Mouse (Mus musculus): Measurements from ENCODE around the gene Gps1.
"Not testable (repeated sequence)": the region's sequence is repeated elsewhere in the genome, so short reads cannot be mapped to it uniquely, and the experiment has no call there.

Gps1 gene

GRCm38 (mm10) chr11:120784064-120784791 lies at the start of gene Gps1, which contains the start of gene Rfng:
Gene Gps1 (plus strand): TSS chr11:120784272.
Gene Rfng (minus strand): TSS chr11:120784207.
- DNase-seq = peak; percentile 67 to 80

GRCm38 (mm10) chr11:120736424-120736823 lies 47.6 kb upstream of the Gps1 start:
- DNase-seq = no peak

GRCm38 (mm10) chr11:120740981-120741380 lies 43.1 kb upstream of the Gps1 start:
- no peak for DNase-seq

- no peak for DNase-seq
These were observed 39.9 kb upstream of the Gps1 start for GRCm38 (mm10) chr11:120744121-120744701.

GRCm38 (mm10) chr11:120747974-120748373 lies 36.1 kb upstream of the Gps1 start:
- DNase-seq = no peak

GRCm38 (mm10) chr11:120749430-120749829 lies 34.6 kb upstream of the Gps1 start:
- DNase-seq = peak in 1 of 2 experiments; percentile 50

- DNase-seq = no peak
These were observed 32.5 kb upstream of the Gps1 start for GRCm38 (mm10) chr11:120751606-120752005.

GRCm38 (mm10) chr11:120760236-120760635 lies 23.8 kb upstream of the Gps1 start:
- no peak for DNase-seq

- no peak for DNase-seq
These were observed 22.0 kb upstream of the Gps1 start for GRCm38 (mm10) chr11:120761811-120762671.

- not testable (repeated sequence) for DNase-seq
These were observed 21.4 kb upstream of the Gps1 start, which contains the start of gene Hmga1b for GRCm38 (mm10) chr11:120762672-120763041. Gene Hmga1b (plus strand): TSS chr11:120762794.

GRCm38 (mm10) chr11:120763121-120763999 lies 20.7 kb upstream of the Gps1 start:
- DNase-seq = not testable (repeated sequence)

- DNase-seq = not testable (repeated sequence)
These were observed 17.0 kb upstream of the Gps1 start for GRCm38 (mm10) chr11:120767023-120767422.

GRCm38 (mm10) chr11:120768206-120768605 lies 15.9 kb upstream of the Gps1 start:
- no peak for DNase-seq

GRCm38 (mm10) chr11:120772749-120773148 lies 11.3 kb upstream of the Gps1 start:
- DNase-seq = no peak

GRCm38 (mm10) chr11:120773463-120774190 lies 10.4 kb upstream of the Gps1 start:
- no peak for DNase-seq

GRCm38 (mm10) chr11:120775774-120776469 lies 8.2 kb upstream of the Gps1 start:
- DNase-seq = peak; percentile 80 to 93

- DNase-seq = no peak
These were observed 6.9 kb upstream of the Gps1 start for GRCm38 (mm10) chr11:120777123-120777522.

- no peak for DNase-seq
These were observed 4.2 kb upstream of the Gps1 start for GRCm38 (mm10) chr11:120779876-120780275.

- not testable (repeated sequence) for DNase-seq
These were observed 2.7 kb upstream of the Gps1 start for GRCm38 (mm10) chr11:120781361-120781760.

- no peak for DNase-seq
These were observed 527 bp upstream of the Gps1 start for GRCm38 (mm10) chr11:120783426-120784063.
